12 mouse cellular contexts compared by ENCODE assay signal in the genomic region with DNA sequence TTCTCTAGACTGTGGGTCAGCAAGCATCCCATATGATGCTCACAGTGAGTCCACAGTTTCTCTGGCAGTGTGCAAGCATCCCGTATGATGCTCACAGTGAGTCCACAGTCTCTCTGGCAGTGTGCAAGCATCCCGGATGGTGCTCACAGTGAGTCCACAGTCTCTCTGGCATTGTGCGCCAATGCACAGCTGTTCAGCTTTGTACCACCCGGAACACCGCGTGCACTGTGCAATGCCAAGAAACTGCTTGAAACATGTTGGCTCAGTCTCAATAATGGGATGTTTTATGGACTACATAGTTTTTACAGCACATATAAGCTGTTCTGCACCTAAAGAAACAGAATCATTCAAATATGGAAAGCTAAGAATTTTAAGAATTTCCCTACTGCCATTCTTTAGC. TPM values are rescaled to one million over a fixed set of nuclear protein-coding genes. Genes with fewer than 3 reads are reported as not detected.
A peak's percentile ranks its signal among the peaks of the same experiment; 100 is the strongest.
DNase-seq lines count a peak whose midpoint lies in the region; ATAC-seq and TF ChIP-seq lines count a peak whose summit lies in the region.
"Had no signal": no experiment of that assay in that cellular context is flagged by ENCODE, and none has a peak within 500 bp of the region (broad histone marks: within the 10 kb centered on the region; RNA-seq: fewer than 3 reads in every experiment).

No protein-coding gene starts in this region.

- ATAC-seq in hindbrain, postnatal 0 days = peak; percentile 62; the same call in 1 of the 2 replicates
- ATAC-seq in hindbrain, embryonic 14.5 days (ENCODE audit: low FRiP score) = no peak
- ATAC-seq: CD4-positive, CD25-positive, alpha-beta regulatory T cell, adult 4 months had no signal

- H3K4me1 ChIP-seq in hindbrain, postnatal 0 days (ENCODE audit: insufficient read depth, low read length) = no peaks in the 10 kb centered on the region
- no peaks in the 10 kb centered on the region for H3K4me1 ChIP-seq in hindbrain, embryonic 14.5 days (replicated peaks; ENCODE audit: control insufficient read depth, insufficient read depth, low read length)
- H3K4me1 ChIP-seq: hindbrain, embryonic 13.5 days had no signal

- no peak overlapping the region for H3K9ac ChIP-seq in hindbrain, postnatal 0 days (replicated peaks; ENCODE audit: low read length)
- no peak overlapping the region for H3K9ac ChIP-seq in hindbrain, embryonic 14.5 days
- H3K9ac ChIP-seq: hindbrain, embryonic 13.5 days; liver, embryonic 14.5 days had no signal

- no peaks in the 10 kb centered on the region for H3K36me3 ChIP-seq in hindbrain, postnatal 0 days (ENCODE audit: insufficient read depth, low read length)
- H3K36me3 ChIP-seq in hindbrain, embryonic 14.5 days (replicated peaks; ENCODE audit: control insufficient read depth, insufficient read depth) = 0 out of 2 replicates have a peak, but pooled peaks cover 4% of the 10 kb centered on the region

- DNase-seq in hindbrain, postnatal 0 days (ENCODE audit: low spot score) = peak; percentile 71
- no peak for DNase-seq in hindbrain, embryonic 14.5 days (ENCODE audit: low spot score)
- DNase-seq in testis, postnatal 14 days (ENCODE audit: low spot score) = peak; percentile 43
- DNase-seq in testis, postnatal 10 days (ENCODE audit: low spot score) = no peak
- peak; percentile 47 for DNase-seq in layer of hippocampus, adult 9-10 months (ENCODE audit: low spot score)
- no peak for DNase-seq in ovary, postnatal 14 days (ENCODE audit: low spot score)
- no peak for DNase-seq in urinary bladder, postnatal 25 days (ENCODE audit: low spot score)
- DNase-seq: adrenal gland, postnatal 25 days; kidney, postnatal 10 days had no signal

- no peaks in the 10 kb centered on the region for H3K27me3 ChIP-seq in hindbrain, postnatal 0 days (ENCODE audit: insufficient read depth, low read length)
- no peaks in the 10 kb centered on the region for H3K27me3 ChIP-seq in hindbrain, embryonic 14.5 days (ENCODE audit: control insufficient read depth, insufficient read depth, low read length)
- H3K27me3 ChIP-seq: hindbrain, embryonic 13.5 days had no signal

- 66% methylated on average over 6 of the region's 6 CpGs for WGBS in hindbrain, postnatal 0 days
- WGBS in hindbrain, embryonic 14.5 days = 79% methylated on average over 6 of the region's 6 CpGs

- H3K27ac ChIP-seq in hindbrain, postnatal 0 days = no peak overlapping the region
- H3K27ac ChIP-seq in hindbrain, embryonic 14.5 days = no peak overlapping the region
- H3K27ac ChIP-seq: hindbrain, embryonic 13.5 days; liver, embryonic 14.5 days had no signal

- H3K9me3 ChIP-seq in hindbrain, postnatal 0 days (ENCODE audit: low read length) = no peaks in the 10 kb centered on the region
- no peaks in the 10 kb centered on the region for H3K9me3 ChIP-seq in hindbrain, embryonic 14.5 days (ENCODE audit: control insufficient read depth, low read length)
- H3K9me3 ChIP-seq: hindbrain, embryonic 13.5 days had no signal

- H3K4me3 ChIP-seq in hindbrain, postnatal 0 days (ENCODE audit: low read length) = no peak overlapping the region
- no peak overlapping the region for H3K4me3 ChIP-seq in hindbrain, embryonic 14.5 days (replicated peaks; ENCODE audit: low read length)
- H3K4me3 ChIP-seq: hindbrain, embryonic 13.5 days had no signal

- no peak for TF ChIP-seq CTCF in hindbrain, postnatal 0 days (IDR thresholded peaks at IDR 0.05; ENCODE audit: low read depth)

- H3K4me2 ChIP-seq in hindbrain, postnatal 0 days (ENCODE audit: low read depth, low read length) = no peak overlapping the region
- H3K4me2 ChIP-seq in hindbrain, embryonic 14.5 days (replicated peaks) = no peak overlapping the region
- H3K4me2 ChIP-seq: hindbrain, embryonic 13.5 days had no signal

RNA-seq across cellular contexts. Expression of gene Klhl3, which starts 38.9 kb away (rescaled TPM):
- total RNA-seq in hindbrain, postnatal 0 days (2014; rRNA removed) = 9.9 and 10.2 TPM in 2 replicates
- 10.6 and 11.1 TPM in 2 replicates for polyA plus RNA-seq in hindbrain, postnatal 0 days (2015; fragmentation: Nextera tagmentation; extraction: Ambion mirVana)
- polyA plus RNA-seq in hindbrain, embryonic 14.5 days (2014; fragmentation: Nextera tagmentation; extraction: Ambion mirVana) = 10.8 and 11.9 TPM in 2 replicates

RNA-seq across cellular contexts. Expression of gene Hnrnpa0, which starts 53.9 kb away (rescaled TPM):
- total RNA-seq in hindbrain, postnatal 0 days (2014; rRNA removed) = 178 and 184 TPM in 2 replicates
- 56.8 and 64.4 TPM in 2 replicates for polyA plus RNA-seq in hindbrain, postnatal 0 days (2015; fragmentation: Nextera tagmentation; extraction: Ambion mirVana)
- polyA plus RNA-seq in hindbrain, embryonic 14.5 days (2014; fragmentation: Nextera tagmentation; extraction: Ambion mirVana) = 50.2 and 56.9 TPM in 2 replicates

Comparison
In these comparisons a context has a peak if more than half of its experiments do, and no peak if none do; other contexts are left out.
1. DNase-seq: peak in hindbrain, postnatal 0 days (single experiment), testis, postnatal 14 days (single experiment) and layer of hippocampus, adult 9-10 months (single experiment); none in hindbrain, embryonic 14.5 days (single experiment), testis, postnatal 10 days (single experiment), ovary, postnatal 14 days (single experiment) and urinary bladder, postnatal 25 days (single experiment).